Mouse (Mus musculus) kidney, adult 2 months (tissue): ENCODE measurements at regions not wholly inside any gene's neighbourhood (a gene's known extent, or its start where the extent isn't known, plus 50 kb on each side); places are given as distances from the start of the nearest gene placed in this dataset.

Source experiments
- CTCF ChIP-seq: fragments of 200-500 bp; conservative IDR thresholded peaks from 2 replicates; pipeline ENCODE4 v1.5.1; 2011; ENCODE audit warnings: low read depth, mild to moderate bottlenecking, control low read depth, low read length, moderate library complexity, mixed read lengths; ENCODE audit not compliant: insufficient read depth, insufficient read length
- POLR2A ChIP-seq: fragments of 200-500 bp; IDR thresholded peaks from one replicate; pipeline ENCODE4 v1.6.1; 2011; ENCODE audit warnings: low read depth, low read length, control low read depth

DNA sequence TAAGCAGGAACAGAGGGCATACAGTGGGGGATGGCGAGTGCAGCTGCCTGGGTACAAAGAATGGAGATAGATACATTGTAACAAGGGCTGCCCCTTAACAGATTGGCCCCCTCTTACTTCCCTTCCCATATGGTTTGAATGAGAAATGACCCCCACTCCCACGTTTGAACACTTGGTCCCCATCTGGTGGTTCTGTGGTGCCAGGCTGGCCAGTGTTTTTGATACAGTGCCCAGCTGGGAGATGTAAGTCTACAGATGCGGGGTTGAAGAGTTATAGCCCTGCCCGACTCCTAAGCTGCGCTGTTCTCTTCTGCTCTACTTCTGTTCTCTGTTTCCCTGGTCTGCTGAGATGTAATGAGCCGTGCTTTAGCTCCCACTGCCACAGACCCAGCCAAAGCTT lies 89.6 kb upstream of the Plekhg1 start:
- TF ChIP-seq CTCF (no peak), POLR2A (no peak)
